Mouse (Mus musculus) liver, embryonic 11.5 days (tissue): ENCODE data around the gene Tmem164. TPM values are rescaled to one million over a fixed set of nuclear protein-coding genes. Genes with fewer than 3 reads are reported as not detected.

Experiments
- ATAC-seq: fragments of 200-750 bp; cut with Nextera tagmentation; replicated peaks from 2 replicates; pipeline ENCODE4 v1.8.0; 2017; ENCODE audit warnings: moderate number of reproducible peaks, mild to moderate bottlenecking, moderate TSS enrichment, moderate library complexity; ENCODE audit not compliant: low FRiP score
- DNase-seq: peaks from one replicate; pipeline ENCODE4 v3.0.0-alpha.2; 2017; ENCODE audit warnings: low spot score
- H3K27ac ChIP-seq: fragments of 300-500 bp; sonication (generic); 2 replicates; pipeline ENCODE4 v1.5.1; 2014; ENCODE audit warnings: mild to moderate bottlenecking, low read depth, low read length, control low read depth
- H3K27me3 ChIP-seq: fragments of 300-500 bp; sonication (generic); replicated peaks from 2 replicates; pipeline ENCODE4 v1.6.1; 2014; ENCODE audit warnings: low read length, mixed read lengths; ENCODE audit not compliant: control insufficient read depth, insufficient read depth
- H3K36me3 ChIP-seq: fragments of 300-500 bp; sonication (generic); 2 replicates; pipeline ENCODE4 v1.6.1; 2014; ENCODE audit warnings: mild to moderate bottlenecking, low read length, moderate library complexity, mixed read lengths; ENCODE audit not compliant: control insufficient read depth, insufficient read depth
- H3K4me1 ChIP-seq: fragments of 300-500 bp; sonication (generic); replicated peaks from 2 replicates; pipeline ENCODE4 v1.6.1; 2014; ENCODE audit warnings: low read length, mixed read lengths; ENCODE audit not compliant: control insufficient read depth, insufficient read depth
- H3K4me2 ChIP-seq: fragments of 300-500 bp; sonication (generic); 2 replicates; pipeline ENCODE4 v1.6.1; 2014; ENCODE audit warnings: mild to moderate bottlenecking, control low read depth, moderate library complexity
- H3K4me3 ChIP-seq: fragments of 300-500 bp; sonication (generic); 2 replicates; pipeline ENCODE4 v1.5.1; 2014; ENCODE audit warnings: low read depth, low read length, control low read depth
- H3K9ac ChIP-seq: fragments of 300-500 bp; sonication (generic); 2 replicates; pipeline ENCODE4 v1.6.1; 2014; ENCODE audit warnings: low read depth, low read length, control low read depth
- H3K9me3 ChIP-seq: fragments of 300-500 bp; sonication (generic); 2 replicates; pipeline ENCODE4 v1.6.1; 2016; ENCODE audit warnings: low read length, inconsistent platforms, mixed read lengths; ENCODE audit not compliant: control insufficient read depth
- WGBS: fragments of 180-500 bp; shearing (Covaris S2); extraction: QIAGEN DNeasy Blood & Tissue Kit; methylation state at CpG from one replicate; pipeline ENCODE4 v1.1.7; 2014; 5-methylcytosine and 5-hydroxymethylcytosine counted together
- polyA plus RNA-seq: library from polyadenylated mRNA; unstranded; fragments of >200 nt; fragmentation: Nextera tagmentation; extraction: Ambion mirVana; gene quantifications from 2 replicates; pipeline ENCODE4 v1.2.1, GENCODE M21; 2014

Gene Tmem164
- polyA plus RNA-seq, 1 experiment from 2014 or later, result 43.8 TPM

DNA sequence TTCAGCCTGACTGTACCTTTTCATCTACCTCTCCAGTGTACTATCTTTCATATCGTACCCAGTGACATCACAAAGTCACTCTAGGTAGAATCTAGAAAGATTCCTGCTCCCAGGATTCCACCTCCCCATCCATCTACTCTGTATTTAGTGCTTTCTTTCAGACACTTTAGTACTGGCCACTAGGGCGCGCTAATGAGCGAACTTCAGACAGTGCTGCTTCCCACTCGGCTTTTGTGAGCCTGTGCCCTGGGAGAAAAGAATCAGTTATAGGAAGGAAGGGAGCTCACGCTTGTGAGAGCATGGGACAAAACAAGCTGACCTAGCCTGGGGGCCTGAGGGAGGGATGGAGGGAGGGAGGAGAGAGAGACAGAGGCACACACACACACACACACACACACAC is 131.9 kb downstream of the Tmem164 start:
- DNase-seq, result no peak

DNA sequence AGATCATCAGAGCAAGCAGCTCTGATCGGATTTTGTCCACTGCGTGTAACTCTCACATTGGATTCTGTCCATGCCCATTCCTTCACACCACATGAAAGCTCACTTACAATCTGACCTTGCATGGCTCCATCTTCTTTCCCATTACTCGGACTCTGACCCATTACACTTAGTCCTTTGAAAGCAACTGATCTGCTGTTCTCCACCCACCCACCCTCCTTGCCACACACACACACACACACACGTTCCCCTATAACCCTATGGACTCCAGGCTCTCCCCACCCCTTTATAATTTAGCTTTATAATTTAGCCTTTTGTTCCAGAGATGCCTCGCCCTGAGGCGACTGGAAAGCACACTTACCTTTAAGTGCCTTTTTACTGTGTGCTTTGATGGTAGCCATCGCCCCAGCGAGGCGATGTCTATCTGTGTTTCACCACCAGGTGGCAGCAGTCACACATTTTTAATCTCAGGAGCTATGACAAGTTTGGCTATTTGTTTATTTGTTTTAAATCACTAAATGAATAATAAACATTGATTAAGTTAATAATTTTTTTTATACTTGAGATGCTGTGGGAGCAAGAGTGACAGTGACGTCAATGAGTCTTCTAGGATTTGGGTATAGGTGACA is 137.0 kb downstream of the Tmem164 start:
- ATAC-seq, result no peak
- no peak overlapping the region for H3K9ac ChIP-seq
- H3K4me1 ChIP-seq, result no peaks in the 10 kb centered on the region
- no peak overlapping the region for H3K27ac ChIP-seq
- no peaks in the 10 kb centered on the region for H3K27me3 ChIP-seq
- H3K36me3 ChIP-seq, result no peaks in the 10 kb centered on the region
- no peak overlapping the region for H3K4me2 ChIP-seq
- WGBS, result 49% methylated on average over 10 of the region's 10 CpGs
- no peak overlapping the region for H3K4me3 ChIP-seq
- DNase-seq, result no peak
- no peaks in the 10 kb centered on the region for H3K9me3 ChIP-seq

More for the DNA sequence above, 131.9 kb downstream of the Tmem164 start:
- H3K4me3 ChIP-seq, result no peak overlapping the region
- 19% methylated on average over 6 of the region's 6 CpGs for WGBS
- H3K27me3 ChIP-seq, result no peaks in the 10 kb centered on the region
- no peak overlapping the region for H3K4me2 ChIP-seq
- no peaks in the 10 kb centered on the region for H3K36me3 ChIP-seq
- H3K27ac ChIP-seq, result no peak overlapping the region
- no peaks in the 10 kb centered on the region for H3K9me3 ChIP-seq
- no peaks in the 10 kb centered on the region for H3K4me1 ChIP-seq
- no peak overlapping the region for H3K9ac ChIP-seq
- ATAC-seq, result 0 out of 2 replicates have a peak, but pooled peaks have one; percentile 15

DNA sequence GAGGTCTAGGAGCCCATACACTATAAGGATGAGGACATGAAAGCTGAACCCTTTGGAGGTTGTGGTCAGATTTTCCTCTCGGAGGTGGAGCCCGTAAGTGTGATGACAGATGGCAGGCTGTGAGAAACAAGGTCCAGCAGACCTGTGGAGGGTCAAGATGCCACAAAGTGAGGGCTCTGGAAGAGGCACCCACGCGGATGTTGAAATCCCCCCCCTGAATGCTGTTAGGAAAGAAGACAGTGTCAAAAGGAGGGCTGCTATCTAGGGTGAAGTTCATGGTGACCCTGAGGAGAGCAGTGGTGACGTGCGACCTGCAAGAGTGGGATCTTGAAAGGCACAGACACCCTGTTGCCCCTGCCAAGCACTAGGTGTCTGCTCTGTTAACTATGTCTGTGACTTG is 140.0 kb downstream of the Tmem164 start:
- ATAC-seq (no peak), DNase-seq (no peak)
- Histone ChIP-seq H3K4me1 (no peaks in the 10 kb centered on the region), H3K36me3 (no peaks in the 10 kb centered on the region), H3K27me3 (no peaks in the 10 kb centered on the region), H3K9me3 (no peaks in the 10 kb centered on the region), H3K9ac (no peak overlapping the region), H3K4me2 (no peak overlapping the region), H3K27ac (no peak overlapping the region), H3K4me3 (no peak overlapping the region)
- 76% methylated on average over 6 of the region's 6 CpGs for WGBS

DNA sequence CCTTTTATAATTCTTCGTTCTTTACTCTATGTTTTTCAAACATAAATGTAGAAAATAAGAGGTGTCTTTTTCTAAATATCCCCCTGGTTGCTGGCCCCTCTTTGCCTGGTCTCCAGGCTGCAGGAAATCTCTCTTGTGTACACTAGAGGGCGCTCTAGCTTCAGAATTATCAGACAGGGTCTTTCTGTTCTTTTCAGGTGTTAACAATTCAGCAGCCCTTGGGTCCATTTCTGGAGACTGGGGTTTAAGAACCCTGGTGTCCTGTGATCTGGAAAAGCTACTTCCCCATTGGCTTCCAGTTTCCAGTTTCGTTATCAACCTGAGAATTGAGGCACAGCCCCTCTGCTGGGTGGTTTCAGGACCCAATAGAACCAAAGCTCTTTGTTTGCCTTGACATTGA is 140.6 kb downstream of the Tmem164 start:
- 37% methylated on average over 3 of the region's 3 CpGs for WGBS
- H3K4me1 ChIP-seq, result no peaks in the 10 kb centered on the region
- no peaks in the 10 kb centered on the region for H3K9me3 ChIP-seq

DNA sequence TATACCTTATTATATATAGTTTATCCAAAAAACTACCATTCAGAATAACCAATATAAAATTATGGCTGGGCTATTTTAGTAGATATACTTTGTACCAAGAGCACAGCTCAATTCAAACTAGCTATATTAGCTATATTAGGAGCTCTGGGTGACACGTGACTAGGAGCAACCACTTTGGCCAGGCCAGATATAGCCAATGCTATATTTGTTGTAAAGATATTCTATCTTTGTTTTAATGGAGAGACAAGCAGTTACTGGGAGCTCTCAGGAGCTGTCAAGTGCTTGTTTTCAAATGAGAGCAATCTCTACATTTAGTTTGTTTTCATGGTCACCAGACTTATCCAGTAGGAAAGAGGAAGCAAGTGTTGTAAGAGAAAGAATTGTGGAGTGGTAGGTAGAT is 144.1 kb downstream of the Tmem164 start:
- Histone ChIP-seq H3K27ac (no peak overlapping the region), H3K4me1 (no peaks in the 10 kb centered on the region), H3K4me2 (no peak overlapping the region), H3K4me3 (no peak overlapping the region), H3K9me3 (no peaks in the 10 kb centered on the region), H3K36me3 (no peaks in the 10 kb centered on the region), H3K27me3 (no peaks in the 10 kb centered on the region), H3K9ac (no peak overlapping the region)
- 57% methylated on average over 1 of the region's 1 CpGs for WGBS
- no peak for ATAC-seq
- DNase-seq, result no peak

More for the DNA sequence above, 140.6 kb downstream of the Tmem164 start:
- ATAC-seq (no peak), DNase-seq (no peak)
- Histone ChIP-seq H3K4me3 (no peak overlapping the region), H3K4me2 (no peak overlapping the region), H3K27me3 (no peaks in the 10 kb centered on the region), H3K9ac (no peak overlapping the region), H3K36me3 (no peaks in the 10 kb centered on the region), H3K27ac (no peak overlapping the region)

DNA sequence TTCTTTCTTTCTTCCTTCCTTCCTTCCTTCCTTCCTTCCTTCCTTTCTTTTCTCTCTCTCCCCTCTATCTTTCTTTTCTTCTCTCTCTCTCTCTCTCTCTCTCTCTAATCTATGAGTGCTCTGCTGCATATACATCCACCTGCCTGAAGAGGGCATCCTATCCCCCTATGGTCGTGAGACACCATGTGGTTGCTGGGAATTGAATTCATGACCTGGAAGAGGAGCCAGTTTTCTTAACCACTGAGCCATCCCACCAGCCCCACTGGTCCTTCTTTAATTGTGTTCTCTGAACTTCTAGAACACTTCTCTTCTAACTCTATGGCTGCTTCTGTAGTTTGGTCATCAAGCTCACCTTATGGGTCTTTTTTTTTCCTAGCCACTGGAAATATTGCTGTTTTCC is 146.4 kb downstream of the Tmem164 start:
- no peak for DNase-seq
- Histone ChIP-seq H3K27ac (no peak overlapping the region), H3K9ac (no peak overlapping the region), H3K9me3 (no peaks in the 10 kb centered on the region), H3K27me3 (no peaks in the 10 kb centered on the region), H3K4me3 (no peak overlapping the region), H3K4me2 (no peak overlapping the region), H3K36me3 (no peaks in the 10 kb centered on the region), H3K4me1 (no peaks in the 10 kb centered on the region)
- no peak for ATAC-seq
- WGBS, result 17% methylated on average over 1 of the region's 1 CpGs

DNA sequence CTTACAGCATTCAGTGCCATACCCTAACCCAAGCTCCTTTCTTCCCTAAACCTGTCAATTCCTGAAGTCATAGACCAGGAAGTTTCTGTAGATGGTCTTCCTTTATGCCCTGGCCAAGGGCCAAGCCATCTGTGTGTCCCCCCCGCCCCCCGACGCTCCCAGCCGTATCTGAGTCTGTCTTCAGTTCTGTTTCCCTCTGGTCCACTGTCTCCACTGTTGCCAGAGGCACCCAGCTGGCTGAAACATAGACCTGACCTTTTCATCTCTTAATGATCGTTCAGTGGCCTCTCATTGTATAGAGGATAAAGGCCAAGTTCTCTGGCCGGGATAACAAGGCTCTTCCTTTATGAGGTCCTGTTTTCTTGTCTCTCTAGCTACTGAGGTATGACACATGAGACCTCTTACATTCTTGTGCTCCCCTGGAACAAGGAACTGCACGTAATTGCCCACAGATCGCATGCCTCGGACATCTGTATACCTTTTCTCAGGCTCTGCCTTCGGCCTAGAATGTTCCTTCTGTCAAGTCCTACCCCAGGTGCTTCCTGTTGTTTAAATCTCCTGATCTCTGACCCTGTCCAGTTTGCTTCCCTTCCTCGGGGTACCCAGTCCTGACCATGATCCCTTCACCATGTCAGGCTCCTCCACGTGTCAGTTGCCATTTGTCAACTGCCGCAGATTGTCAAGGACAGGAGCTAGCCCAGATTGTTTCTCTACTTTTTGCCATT is 147.1 kb downstream of the Tmem164 start:
- no peak overlapping the region for H3K9ac ChIP-seq
- H3K36me3 ChIP-seq, result no peaks in the 10 kb centered on the region
- H3K4me3 ChIP-seq, result no peak overlapping the region
- no peak overlapping the region for H3K4me2 ChIP-seq
- no peaks in the 10 kb centered on the region for H3K27me3 ChIP-seq
- no peaks in the 10 kb centered on the region for H3K9me3 ChIP-seq
- 78% methylated on average over 13 of the region's 13 CpGs for WGBS
- H3K4me1 ChIP-seq, result no peaks in the 10 kb centered on the region
- ATAC-seq (no peak), DNase-seq (no peak)
- H3K27ac ChIP-seq, result no peak overlapping the region

DNA sequence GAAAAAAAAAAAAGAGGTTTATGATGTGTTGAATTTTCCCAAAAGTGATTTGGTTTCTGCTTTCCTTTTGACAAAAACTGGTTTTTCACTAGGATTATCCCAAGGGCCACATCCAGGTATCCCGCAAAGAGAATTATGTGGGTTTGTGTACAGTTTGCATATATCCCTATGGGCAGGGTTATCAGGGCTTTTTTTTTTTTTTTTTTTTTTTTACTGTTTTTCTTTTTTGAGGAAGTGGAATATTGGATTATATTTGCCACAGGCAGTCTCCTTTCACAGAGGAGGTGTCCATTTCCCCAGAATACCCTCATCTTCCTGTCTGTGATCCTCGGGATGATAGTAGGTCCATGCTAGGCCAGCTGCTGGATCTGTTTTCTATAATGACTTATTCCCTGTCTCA is 148.1 kb downstream of the Tmem164 start:
- Histone ChIP-seq H3K36me3 (no peaks in the 10 kb centered on the region), H3K27me3 (no peaks in the 10 kb centered on the region), H3K27ac (no peak overlapping the region), H3K9ac (no peak overlapping the region), H3K9me3 (no peaks in the 10 kb centered on the region), H3K4me3 (no peak overlapping the region), H3K4me1 (no peaks in the 10 kb centered on the region), H3K4me2 (no peak overlapping the region)
- DNase-seq (no peak), ATAC-seq (no peak)
- WGBS, result 72% methylated on average over 2 of the region's 2 CpGs
